Mouse (Mus musculus) olfactory bulb, adult 2 months (tissue): ENCODE measurements around the gene Fam161a.

Experiments used
- CTCF ChIP-seq: fragments of 200-500 bp; IDR thresholded peaks from 2 replicates; pipeline ENCODE4 v1.5.1; 2012; ENCODE audit warnings: low read depth, mild to moderate bottlenecking, low read length, moderate library complexity; ENCODE audit not compliant: insufficient read depth
- POLR2A ChIP-seq: fragments of 200-500 bp; IDR thresholded peaks from 2 replicates; pipeline ENCODE4 v1.6.1; 2012; ENCODE audit warnings: mild to moderate bottlenecking, low read depth, low read length, moderate library complexity; ENCODE audit not compliant: insufficient read depth

- TF ChIP-seq POLR2A (no peak), CTCF (no peak)
Observed at GRCm38 (mm10) chr11:23020116-23020770, 12.9 kb downstream of the Fam161a start.
